In the genomic region with DNA sequence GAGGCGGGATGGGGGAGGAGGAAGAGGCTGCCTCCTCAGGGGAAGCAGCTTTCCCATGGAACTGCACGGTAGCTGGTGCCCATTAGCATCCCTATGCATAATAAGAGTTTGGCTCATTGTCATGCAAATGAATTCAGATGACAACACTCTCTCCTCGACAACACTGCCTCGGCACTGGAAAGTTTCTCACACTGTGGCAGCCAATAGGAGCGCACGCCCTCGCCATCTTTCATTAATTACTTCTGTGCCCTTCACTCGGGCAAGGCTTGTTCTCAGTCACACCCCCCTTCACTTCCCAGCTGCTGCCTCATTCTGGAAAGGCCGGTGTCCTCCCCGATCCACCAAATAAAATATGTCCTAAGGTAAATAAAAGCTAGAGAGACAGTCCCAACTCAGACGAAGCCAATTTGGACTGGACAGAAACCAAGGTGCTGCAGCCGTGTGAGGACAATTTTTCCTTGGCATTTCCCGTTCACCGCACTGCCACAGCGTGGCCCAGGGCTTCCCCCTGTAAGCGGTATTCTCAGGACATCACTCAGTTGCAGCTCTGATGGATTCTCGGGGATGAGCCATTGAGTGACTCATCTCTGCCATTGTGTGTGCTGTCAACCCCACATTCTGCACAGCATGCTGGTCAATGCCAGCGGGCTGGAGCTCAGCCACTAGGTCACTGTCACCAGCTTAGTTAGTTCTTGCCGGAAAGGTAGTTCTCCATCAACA, we compare ENCODE assay signal across 9 mouse cellular contexts. TPM values are rescaled to one million over a fixed set of nuclear protein-coding genes. Genes with fewer than 3 reads are reported as not detected.
A peak's percentile ranks its signal among the peaks of the same experiment; 100 is the strongest.
DNase-seq lines count a peak whose midpoint lies in the region; ATAC-seq lines count a peak whose summit lies in the region.
"Had no signal": no experiment of that assay in that cellular context is flagged by ENCODE, and none has a peak within 500 bp of the region (broad histone marks: within the 10 kb centered on the region; RNA-seq: fewer than 3 reads in every experiment).

No protein-coding gene starts in this region.

- peak overlapping the region; percentile 38 for H3K4me2 ChIP-seq in intestine, embryonic 14.5 days (ENCODE audit: low read length)
- H3K4me2 ChIP-seq in neural tube, embryonic 13.5 days, result peak overlapping the region; percentile 55

- H3K9ac ChIP-seq in intestine, embryonic 14.5 days (ENCODE audit: low read length), result no peak overlapping the region
- peak overlapping the region; percentile 51 for H3K9ac ChIP-seq in neural tube, embryonic 13.5 days

- H3K9me3 ChIP-seq in intestine, embryonic 14.5 days (ENCODE audit: control insufficient read depth, low read length), result no peaks in the 10 kb centered on the region
- H3K9me3 ChIP-seq in neural tube, embryonic 13.5 days, result no peaks in the 10 kb centered on the region

- H3K4me1 ChIP-seq in intestine, embryonic 14.5 days (replicated peaks; ENCODE audit: control insufficient read depth, insufficient read depth, low read length), result no peaks in the 10 kb centered on the region; the same call in none of the 2 replicates
- H3K4me1 ChIP-seq in neural tube, embryonic 13.5 days (replicated peaks), result peaks cover 42% of the 10 kb centered on the region

- peaks cover 7% of the 10 kb centered on the region; the same call in 1 of the 2 replicates for H3K27me3 ChIP-seq in intestine, embryonic 14.5 days (replicated peaks; ENCODE audit: control insufficient read depth, insufficient read depth, low read length)
- no peaks in the 10 kb centered on the region; the same call in 1 of the 2 replicates for H3K27me3 ChIP-seq in neural tube, embryonic 13.5 days

- H3K27ac ChIP-seq in intestine, embryonic 14.5 days (ENCODE audit: low read depth), result no peak overlapping the region
- peak overlapping the region; percentile 85 for H3K27ac ChIP-seq in neural tube, embryonic 13.5 days (replicated peaks)
- H3K27ac ChIP-seq: macrophage had no signal

- intact Hi-C loops in left cerebral cortex, postnatal 14 days (cut with DNase I), result no loop called here
- intact Hi-C loops in gastrocnemius, postnatal 14 days (cut with DNase I; ENCODE audit: low total_unique reads), result no loop called here

- DNase-seq in kidney, adult 11 months, result peak; percentile 23
- DNase-seq in kidney, adult 18-20 months, result no peak
- DNase-seq in embryo, embryonic 9.5 days (ENCODE audit: extremely low spot score), result peak; percentile 58
- DNase-seq in intestine, embryonic 14.5 days (ENCODE audit: low spot score), result no peak
- DNase-seq in left cerebral cortex, postnatal 14 days (ENCODE audit: low spot score in 2 of 2), result peak; percentile 60 to 77
- DNase-seq in gastrocnemius, postnatal 14 days, result no peak
- DNase-seq in thymus, postnatal 14 days, result no peak

- 0 out of 2 replicates have a peak, but pooled peaks have one; percentile 23 for ATAC-seq in intestine, embryonic 14.5 days (replicated peaks; ENCODE audit: low FRiP score, low TSS enrichment, low read depth)
- peak; percentile 93 for ATAC-seq in neural tube, embryonic 13.5 days (ENCODE audit: low read depth)

- H3K4me3 ChIP-seq in intestine, embryonic 14.5 days (ENCODE audit: low read depth, low read length), result peak overlapping the region; percentile 15; the same call in 1 of the 2 replicates
- H3K4me3 ChIP-seq in neural tube, embryonic 13.5 days, result peak overlapping the region; percentile 22

- 15% methylated on average over 19 of the region's 19 CpGs for WGBS in intestine, embryonic 14.5 days
- 2% methylated on average over 19 of the region's 19 CpGs for WGBS in neural tube, embryonic 13.5 days

- H3K36me3 ChIP-seq in intestine, embryonic 14.5 days (ENCODE audit: control insufficient read depth, insufficient read depth, low read length), result no peaks in the 10 kb centered on the region
- H3K36me3 ChIP-seq in neural tube, embryonic 13.5 days, result no peaks in the 10 kb centered on the region

RNA-seq across cellular contexts. Expression of a gene that starts 29.3 kb away (rescaled TPM):
- polyA plus RNA-seq in intestine, embryonic 14.5 days (2014; fragmentation: Nextera tagmentation; extraction: Ambion mirVana), result 38.9 and 44.9 TPM in 2 replicates
- 10 to 100 TPM; 13.4 to 24.1 TPM for total RNA-seq in left cerebral cortex, postnatal 14 days (2021)
- polyA plus RNA-seq in neural tube, embryonic 13.5 days (2015; fragmentation: Nextera tagmentation; extraction: Ambion mirVana), result 49.0 and 72.8 TPM in 2 replicates
- total RNA-seq in gastrocnemius, postnatal 14 days (2021), result 1 to 10 TPM; 1.7 to 3.2 TPM
- polyA plus RNA-seq: macrophage had no signal

Comparison
In these comparisons a context has a peak if more than half of its experiments do, and no peak if none do; other contexts are left out.
1. DNase-seq: peak in kidney, adult 11 months (single experiment), embryo, embryonic 9.5 days (single experiment) and left cerebral cortex, postnatal 14 days (2 of 2); none in kidney, adult 18-20 months (single experiment), intestine, embryonic 14.5 days (single experiment), gastrocnemius, postnatal 14 days (single experiment) and thymus, postnatal 14 days (single experiment).